Mouse (Mus musculus) megakaryocyte, embryonic 14.5 days (primary cell): ENCODE measurements around the gene Slc12a8. TPM values are rescaled to one million over a fixed set of nuclear protein-coding genes. Genes with fewer than 3 reads are reported as not detected.

Experiments
- H3K27me3 ChIP-seq: replicated peaks from 2 replicates; pipeline ENCODE3; 2012; ENCODE audit warnings: inconsistent platforms
- H3K36me3 ChIP-seq: replicated peaks from 2 replicates; pipeline ENCODE3; 2012; ENCODE audit warnings: low read length, inconsistent platforms, mixed read lengths
- H3K4me1 ChIP-seq: 2 replicates; pipeline ENCODE4 v1.6.1; 2012; ENCODE audit warnings: inconsistent platforms
- H3K4me3 ChIP-seq: replicated peaks from 2 replicates; pipeline ENCODE3; 2012; ENCODE audit warnings: moderate library complexity, mild to moderate bottlenecking, inconsistent platforms
- H3K9me3 ChIP-seq: 2 replicates; pipeline ENCODE4 v1.6.1; 2012; ENCODE audit warnings: inconsistent platforms
- FLI1 ChIP-seq: IDR thresholded peaks from 2 replicates; pipeline ENCODE4 v1.6.1; 2012; ENCODE audit warnings: low read length, inconsistent platforms, mixed read lengths
- GATA1 ChIP-seq: IDR thresholded peaks from 3 replicates; pipeline ENCODE4 v1.6.1; 2012; ENCODE audit warnings: mixed read lengths, low read length, inconsistent platforms, borderline replicate concordance
- polyA plus RNA-seq: library from polyadenylated mRNA; stranded (reverse); fragments of >175 nt; gene quantifications from 2 replicates; pipeline ENCODE4 v1.2.3, GENCODE M21; 2012; ENCODE audit warnings: low replicate concordance; ENCODE audit not compliant: insufficient read depth

Slc12a8 gene
- polyA plus RNA-seq, 1 experiment, result not detected

DNA sequence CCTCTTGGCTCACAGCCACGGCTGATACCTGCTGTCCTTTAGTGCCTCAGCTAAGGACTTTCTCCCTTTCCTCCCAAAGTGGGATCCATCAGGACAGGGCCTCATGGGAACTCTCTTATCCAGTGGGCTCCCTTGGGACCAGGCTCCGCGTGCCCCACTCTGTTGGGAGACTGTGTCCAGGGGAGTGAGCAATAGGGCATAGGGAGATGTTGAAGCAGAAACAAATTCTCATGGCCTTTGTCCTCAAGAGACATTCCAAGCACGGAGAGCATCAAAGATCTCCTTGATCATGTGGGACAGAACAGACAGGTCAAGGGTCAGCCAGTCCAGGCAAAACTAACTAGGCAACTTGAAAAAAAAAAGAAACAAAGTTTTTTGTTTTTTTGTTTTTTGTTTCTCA lies 50.6 kb downstream of the Slc12a8 start:
- Histone ChIP-seq H3K36me3 (no peaks in the 10 kb centered on the region), H3K9me3 (no peaks in the 10 kb centered on the region), H3K4me3 (no peak overlapping the region), H3K27me3 (peaks cover 33% of the 10 kb centered on the region), H3K4me1 (0 out of 2 replicates have a peak, but pooled peaks cover 3% of the 10 kb centered on the region)
- TF ChIP-seq GATA1 (no peak), FLI1 (no peak)

DNA sequence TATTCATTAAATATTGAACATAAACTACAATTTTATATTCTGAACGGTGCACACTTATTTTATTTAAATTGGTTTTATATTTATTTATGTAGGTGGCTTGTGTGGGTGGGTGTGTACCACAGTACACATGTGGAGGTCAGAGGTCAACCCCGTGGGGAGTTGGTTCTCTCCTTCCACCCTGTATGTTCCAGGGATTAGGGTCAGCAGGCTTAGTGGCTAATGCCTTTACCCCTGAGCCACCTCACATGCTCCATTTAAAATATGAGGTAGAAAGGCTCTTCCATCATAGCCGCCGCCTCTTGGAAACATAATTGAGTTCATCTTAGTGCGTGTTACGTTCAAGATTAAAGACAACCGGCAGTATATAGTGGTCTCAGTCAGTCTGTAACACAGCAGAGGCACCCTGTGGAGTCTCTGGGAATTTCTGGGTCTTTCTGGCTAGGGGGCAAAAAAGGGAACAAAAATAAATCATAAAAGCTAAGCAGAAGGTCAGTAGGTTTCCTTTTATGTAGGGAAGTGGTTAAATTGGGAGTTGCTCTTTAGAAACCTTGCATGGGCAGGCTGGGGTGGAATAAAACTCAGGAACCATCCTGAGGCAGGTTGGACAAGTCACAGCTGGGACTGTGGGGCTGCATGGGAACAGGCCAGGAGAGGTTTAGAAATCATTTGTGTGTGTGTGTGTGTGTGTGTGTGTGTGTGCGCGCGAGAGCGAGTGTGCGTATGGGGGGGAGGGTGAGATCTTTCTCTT lies 51.3 kb downstream of the Slc12a8 start:
- no peak overlapping the region for H3K4me3 ChIP-seq
- H3K4me1 ChIP-seq, result peaks cover 3% of the 10 kb centered on the region; the same call in 1 of the 2 replicates
- peaks cover 27% of the 10 kb centered on the region for H3K27me3 ChIP-seq
- no peaks in the 10 kb centered on the region for H3K36me3 ChIP-seq
- H3K9me3 ChIP-seq, result no peaks in the 10 kb centered on the region
- TF ChIP-seq FLI1 (no peak), GATA1 (no peak)

DNA sequence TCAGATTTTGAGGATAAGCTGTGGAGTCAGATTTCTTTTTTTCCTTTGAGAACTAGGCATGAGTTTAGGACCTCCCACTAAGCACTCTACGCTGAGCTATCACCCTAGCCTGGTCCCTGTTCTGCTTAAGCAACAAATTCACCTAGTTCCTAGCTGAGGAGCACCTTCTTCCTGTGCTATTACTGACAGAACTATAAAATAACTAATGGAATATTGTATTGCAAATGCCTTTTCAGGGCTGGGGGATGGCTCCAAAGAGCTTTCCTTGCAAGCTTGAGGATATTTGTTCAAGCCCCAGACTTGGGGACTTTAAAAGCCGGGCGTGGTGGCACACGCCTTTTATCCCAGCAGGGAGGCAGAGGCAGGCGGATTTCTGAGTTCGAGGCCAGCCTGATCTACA lies 55.5 kb downstream of the Slc12a8 start:
- Histone ChIP-seq H3K36me3 (no peaks in the 10 kb centered on the region), H3K4me3 (no peak overlapping the region), H3K27me3 (peaks cover 43% of the 10 kb centered on the region), H3K9me3 (no peaks in the 10 kb centered on the region), H3K4me1 (peaks cover 4% of the 10 kb centered on the region; the same call in 1 of the 2 replicates)
- TF ChIP-seq FLI1, result no peak
- no peak for TF ChIP-seq GATA1

DNA sequence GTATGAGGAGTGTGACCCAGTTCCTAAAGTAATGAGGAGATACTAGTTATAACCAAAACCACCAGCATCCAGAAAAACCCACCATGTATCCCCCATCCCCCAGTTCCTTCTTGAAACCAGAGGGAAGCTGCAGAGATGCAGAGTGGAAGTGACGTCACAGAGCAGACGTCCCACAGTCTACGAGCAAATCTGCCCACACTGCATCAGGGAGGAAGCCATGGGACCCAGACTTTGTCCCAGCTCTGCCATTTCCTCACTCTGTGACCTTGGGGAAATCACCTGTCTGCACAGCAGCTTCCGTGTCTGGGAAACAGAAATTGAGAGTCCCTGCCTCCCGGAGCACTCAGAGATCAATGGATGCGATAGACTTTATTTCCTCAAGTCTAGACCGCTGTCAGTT lies 56.6 kb downstream of the Slc12a8 start:
- TF ChIP-seq FLI1, result no peak
- Histone ChIP-seq H3K4me1 (peaks cover 4% of the 10 kb centered on the region; the same call in 1 of the 2 replicates), H3K9me3 (no peaks in the 10 kb centered on the region)

DNA sequence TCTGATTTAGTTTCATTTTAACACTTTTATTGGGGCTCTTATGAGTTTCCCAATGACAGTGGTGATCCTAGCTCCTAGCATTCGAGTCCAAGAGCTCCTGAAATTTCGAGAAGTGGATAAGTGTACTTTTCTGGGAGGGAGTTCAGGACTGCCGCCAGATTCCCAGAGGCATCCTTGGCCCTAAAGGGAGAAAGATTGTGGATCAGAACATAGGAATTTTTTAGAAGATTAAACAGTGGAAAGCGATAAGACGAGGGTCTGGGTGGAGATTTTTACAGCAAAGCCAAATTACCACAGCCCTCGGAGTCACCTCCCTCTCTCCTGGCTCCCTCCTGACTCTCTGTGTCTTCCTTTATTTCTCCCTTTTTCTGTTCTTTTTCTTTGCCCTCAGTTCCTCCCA lies 58.6 kb downstream of the Slc12a8 start:
- TF ChIP-seq GATA1 (no peak), FLI1 (no peak)
- Histone ChIP-seq H3K27me3 (peaks cover 65% of the 10 kb centered on the region), H3K36me3 (no peaks in the 10 kb centered on the region), H3K9me3 (peaks cover 6% of the 10 kb centered on the region), H3K4me1 (peaks cover 9% of the 10 kb centered on the region), H3K4me3 (no peak overlapping the region)

More for the DNA sequence above, 56.6 kb downstream of the Slc12a8 start:
- H3K27me3 ChIP-seq, result peaks cover 50% of the 10 kb centered on the region
- H3K4me3 ChIP-seq, result no peak overlapping the region
- no peaks in the 10 kb centered on the region for H3K36me3 ChIP-seq

DNA sequence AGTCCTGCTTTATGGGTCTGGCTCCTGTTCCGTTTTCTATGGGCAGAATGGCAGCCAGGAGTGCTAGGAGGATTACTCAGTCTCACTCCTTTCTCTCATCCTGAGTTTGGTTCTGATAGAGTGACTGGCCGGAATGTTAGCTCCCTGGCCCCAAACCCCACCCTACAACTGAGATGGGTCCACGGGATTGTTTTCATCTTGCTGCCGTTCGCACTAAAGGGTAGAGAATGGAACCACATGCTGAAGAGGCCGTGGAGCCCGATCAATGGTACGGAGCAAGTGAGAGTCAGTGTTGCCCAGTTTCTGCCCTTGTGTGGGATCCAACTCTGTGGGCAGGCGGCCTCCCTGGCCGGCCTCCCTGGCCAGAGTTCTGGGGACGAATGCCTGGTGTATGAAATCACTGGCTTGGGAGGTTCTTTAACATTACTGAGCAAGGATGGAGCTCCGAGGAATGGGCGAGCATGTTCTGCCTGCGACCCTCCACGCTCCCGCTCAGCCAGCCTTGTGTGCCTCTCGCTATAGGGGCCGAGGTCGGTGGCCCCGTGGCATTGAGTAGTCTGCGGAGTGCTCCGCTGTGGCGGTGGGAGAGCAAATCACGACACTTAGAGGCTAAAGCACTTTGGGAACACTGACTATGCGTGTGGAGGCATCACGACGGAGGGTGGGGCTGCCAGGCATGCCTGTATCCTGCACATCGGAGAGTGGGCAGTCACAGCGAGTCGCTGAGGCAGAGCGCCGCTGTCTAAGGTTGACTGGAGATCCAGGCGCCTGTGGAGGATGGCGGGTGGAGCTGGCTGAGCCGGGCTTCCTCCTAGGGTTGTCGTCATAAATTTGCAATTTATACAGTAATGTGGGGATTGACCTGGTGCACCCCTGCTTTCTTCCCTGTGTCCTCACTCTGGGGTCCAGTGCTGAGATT lies 59.4 kb downstream of the Slc12a8 start:
- H3K4me1 ChIP-seq, result peaks cover 12% of the 10 kb centered on the region

DNA sequence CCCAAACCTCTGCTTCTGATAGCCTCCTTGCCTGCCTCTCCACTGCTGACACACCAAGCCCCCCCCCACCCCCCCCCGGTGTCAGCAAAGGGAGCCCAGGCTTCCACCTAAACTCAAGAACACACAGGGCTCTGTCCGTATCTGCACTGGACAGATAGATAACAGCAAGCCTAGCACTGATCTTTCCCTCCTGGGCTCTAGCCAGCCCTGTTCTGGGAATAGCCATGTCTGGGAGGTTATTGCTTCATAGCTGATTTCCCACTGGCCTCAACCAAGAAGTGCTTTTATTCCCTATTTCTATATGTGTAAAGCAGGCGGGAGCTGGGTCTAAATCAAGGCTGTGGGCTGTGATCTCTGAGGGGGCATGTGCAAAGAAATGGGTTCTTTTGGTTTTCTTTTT lies 61.3 kb downstream of the Slc12a8 start:
- Histone ChIP-seq H3K9me3 (peaks cover 6% of the 10 kb centered on the region), H3K4me3 (no peak overlapping the region), H3K36me3 (no peaks in the 10 kb centered on the region), H3K4me1 (peaks cover 13% of the 10 kb centered on the region), H3K27me3 (peaks cover 78% of the 10 kb centered on the region)
- no peak for TF ChIP-seq GATA1
- no peak for TF ChIP-seq FLI1

More for the DNA sequence above, 59.4 kb downstream of the Slc12a8 start:
- no peaks in the 10 kb centered on the region for H3K36me3 ChIP-seq
- H3K4me3 ChIP-seq, result no peak overlapping the region
- peaks cover 67% of the 10 kb centered on the region for H3K27me3 ChIP-seq
- TF ChIP-seq GATA1, result no peak
- TF ChIP-seq FLI1, result no peak
- H3K9me3 ChIP-seq, result peaks cover 6% of the 10 kb centered on the region

DNA sequence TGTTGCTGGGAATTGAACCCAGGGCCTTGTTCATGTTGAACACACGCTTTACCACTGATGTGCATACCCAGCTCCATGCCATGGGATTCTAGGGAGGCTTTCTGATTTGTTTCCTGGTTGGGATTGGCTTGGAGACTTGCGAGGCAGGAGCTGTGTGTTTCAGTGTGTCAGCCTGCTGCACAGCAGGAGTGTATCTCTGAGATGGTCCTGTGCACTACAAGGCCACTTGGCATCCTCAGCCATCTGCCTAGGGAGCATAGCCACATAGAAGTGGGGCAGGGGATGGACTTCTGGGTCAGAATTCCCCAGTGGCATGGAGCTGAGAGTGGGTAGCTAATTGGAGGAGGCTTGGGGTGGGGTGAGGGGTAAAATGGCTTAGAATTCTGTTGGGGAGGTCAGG lies 63.2 kb downstream of the Slc12a8 start:
- no peak for TF ChIP-seq GATA1
- no peak for TF ChIP-seq FLI1

DNA sequence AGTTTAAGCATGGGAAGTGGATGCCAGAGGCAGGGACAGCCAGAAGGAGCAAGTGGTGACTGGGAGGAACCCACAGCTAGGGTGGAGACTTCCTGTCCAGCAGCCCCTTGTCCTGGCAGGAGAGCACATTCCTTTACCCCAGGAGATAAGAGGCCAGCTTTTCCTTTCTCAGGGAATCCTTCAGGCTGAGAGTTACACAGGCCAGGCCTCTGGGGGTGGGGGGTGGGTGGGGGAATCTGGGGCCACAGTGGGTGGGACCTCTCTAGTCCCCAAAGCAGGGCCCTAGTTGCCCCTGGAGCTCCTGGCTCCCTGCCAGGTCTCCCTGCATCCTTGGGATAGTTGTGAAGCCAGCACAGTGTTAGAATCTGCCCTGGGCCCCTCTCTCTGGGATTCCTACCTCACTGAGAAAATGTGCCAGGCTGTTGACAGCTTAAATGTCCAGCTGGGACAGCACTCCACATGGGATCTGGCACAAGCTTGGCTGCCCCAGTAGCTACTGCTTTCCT lies 63.7 kb downstream of the Slc12a8 start:
- H3K9me3 ChIP-seq, result peaks cover 6% of the 10 kb centered on the region
- peaks cover 83% of the 10 kb centered on the region for H3K27me3 ChIP-seq
- H3K4me1 ChIP-seq, result peaks cover 23% of the 10 kb centered on the region
- no peak for TF ChIP-seq GATA1
- TF ChIP-seq FLI1, result no peak
- no peaks in the 10 kb centered on the region for H3K36me3 ChIP-seq
- no peak overlapping the region for H3K4me3 ChIP-seq

More for the DNA sequence above, 63.2 kb downstream of the Slc12a8 start:
- Histone ChIP-seq H3K27me3 (peaks cover 86% of the 10 kb centered on the region), H3K4me1 (peaks cover 23% of the 10 kb centered on the region), H3K9me3 (peaks cover 6% of the 10 kb centered on the region), H3K36me3 (no peaks in the 10 kb centered on the region), H3K4me3 (no peak overlapping the region)
